Mouse (Mus musculus): ENCODE measurements at regions not wholly inside any gene's neighbourhood (a gene's known extent, or its start where the extent isn't known, plus 50 kb on each side); places are given as distances from the start of the nearest gene placed in this dataset.
A peak's percentile ranks its signal among the peaks of the same experiment; 100 is the strongest.

DNA sequence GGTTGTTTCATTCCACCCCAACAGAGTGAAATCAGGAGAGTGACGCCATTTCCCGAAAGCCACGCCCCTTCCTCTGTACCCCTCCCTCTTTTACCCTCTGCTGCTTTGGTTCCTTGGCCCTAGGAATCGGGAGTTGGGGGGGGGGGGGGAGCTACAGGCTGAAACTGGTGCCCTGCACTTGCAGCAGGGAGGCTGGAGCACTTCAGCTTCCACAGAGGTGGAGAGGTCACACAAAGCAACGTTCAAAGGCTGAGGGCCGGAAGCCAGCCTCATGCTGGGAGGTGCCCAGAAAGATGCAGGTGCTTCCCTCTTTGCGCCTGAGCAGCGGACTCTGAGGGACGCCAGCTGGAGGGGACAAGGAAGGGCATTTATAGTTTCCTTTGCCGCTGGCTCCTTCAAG lies 69.1 kb upstream of the Rapgef5 start:
- Histone ChIP-seq H3K27ac (peak overlapping the region; percentile 84), H3K9ac (no peak overlapping the region), H3K4me1 (peaks cover 39% of the 10 kb centered on the region), H3K4me2 (peak overlapping the region; percentile 43), H3K36me3 (no peaks in the 10 kb centered on the region), H3K27me3 (no peaks in the 10 kb centered on the region), H3K9me3 (no peaks in the 10 kb centered on the region), H3K4me3 (peak overlapping the region; percentile 3; the same call in 1 of the 2 replicates)
- WGBS: 7% methylated on average over 10 of the region's 10 CpGs
- peak; percentile 69; the same call in 1 of the 2 replicates for ATAC-seq (ENCODE audit: borderline replicate concordance, extremely low read depth, low FRiP score, low TSS enrichment)

DNA sequence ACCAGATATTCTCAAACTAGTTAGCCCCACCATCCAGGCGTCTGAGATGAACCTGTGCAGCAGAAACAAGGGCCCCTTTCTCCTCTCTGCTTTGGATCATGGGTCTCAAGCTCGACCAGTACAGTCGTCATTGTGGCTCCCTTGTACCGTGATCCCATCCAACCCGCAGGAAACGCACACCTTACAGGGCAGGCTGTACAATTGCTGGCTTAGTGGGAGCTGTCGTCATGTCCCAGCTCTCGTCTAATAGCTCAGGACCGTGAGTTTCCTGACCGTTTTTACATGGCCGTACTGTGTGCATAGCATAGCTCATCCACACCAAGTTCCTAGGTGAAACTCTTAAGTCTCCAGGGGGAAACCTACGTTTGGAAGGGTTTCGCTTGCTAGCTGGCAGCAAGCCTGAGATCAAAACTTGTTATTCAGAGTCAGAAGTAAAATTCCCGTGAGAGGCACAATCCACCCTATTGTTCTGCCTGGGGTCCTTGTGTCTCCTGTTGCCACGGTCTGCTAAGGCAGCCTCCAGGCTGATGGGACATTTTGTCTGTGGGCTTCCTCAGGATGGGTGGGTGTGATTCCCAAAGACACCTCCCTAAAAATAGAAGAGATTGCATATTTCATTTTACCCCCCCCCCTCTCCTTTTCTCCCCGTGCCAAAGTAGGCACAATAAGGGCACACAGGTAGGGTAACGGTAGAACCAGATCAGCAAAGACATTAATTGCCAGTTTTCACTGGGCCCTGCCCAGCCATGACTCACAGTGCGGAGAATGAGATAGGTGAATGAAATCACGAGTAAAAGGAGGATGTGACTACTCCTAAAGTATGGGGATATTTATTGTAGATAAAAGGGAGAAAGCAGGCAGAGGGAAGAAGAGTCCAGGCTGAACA lies 68.2 kb upstream of the Rapgef5 start:
- H3K27me3 ChIP-seq: no peaks in the 10 kb centered on the region
- peak overlapping the region; percentile 43 for H3K4me2 ChIP-seq
- H3K4me1 ChIP-seq: peaks cover 39% of the 10 kb centered on the region
- H3K9ac ChIP-seq: no peak overlapping the region
- no peaks in the 10 kb centered on the region for H3K9me3 ChIP-seq
- peak overlapping the region; percentile 84 for H3K27ac ChIP-seq
- no peaks in the 10 kb centered on the region for H3K36me3 ChIP-seq
- no peak overlapping the region for H3K4me3 ChIP-seq
- WGBS: 41% methylated on average over 19 of the region's 19 CpGs
- ATAC-seq (ENCODE audit: borderline replicate concordance, extremely low read depth, low FRiP score, low TSS enrichment): peak; percentile 29; the same call in 1 of the 2 replicates

DNA sequence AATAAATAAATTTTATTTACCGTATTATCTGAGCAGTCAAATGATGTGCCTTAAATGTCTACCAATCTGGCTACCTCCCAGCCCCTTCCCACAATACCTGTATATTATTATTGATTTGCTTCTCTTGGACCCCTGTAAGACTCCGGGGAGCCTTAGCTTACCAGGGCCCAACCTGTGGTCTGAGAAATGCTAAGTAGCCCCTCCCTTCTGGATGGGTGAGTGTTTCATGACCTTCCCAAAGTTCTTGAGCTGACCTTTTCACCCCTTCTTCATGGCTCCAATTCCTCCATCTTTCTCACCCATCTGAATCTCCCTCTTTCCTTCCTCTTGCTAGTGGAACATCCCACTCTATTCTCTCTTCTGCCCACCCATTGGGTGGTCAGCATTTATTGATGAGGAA lies 67.2 kb upstream of the Rapgef5 start:
- Histone ChIP-seq H3K9ac (no peak overlapping the region), H3K36me3 (no peaks in the 10 kb centered on the region), H3K4me3 (no peak overlapping the region), H3K27ac (no peak overlapping the region), H3K4me2 (no peak overlapping the region), H3K4me1 (peaks cover 39% of the 10 kb centered on the region), H3K9me3 (no peaks in the 10 kb centered on the region), H3K27me3 (no peaks in the 10 kb centered on the region)
- 96% methylated on average over 2 of the region's 2 CpGs for WGBS
- no peak for ATAC-seq (ENCODE audit: borderline replicate concordance, extremely low read depth, low FRiP score, low TSS enrichment)

DNA sequence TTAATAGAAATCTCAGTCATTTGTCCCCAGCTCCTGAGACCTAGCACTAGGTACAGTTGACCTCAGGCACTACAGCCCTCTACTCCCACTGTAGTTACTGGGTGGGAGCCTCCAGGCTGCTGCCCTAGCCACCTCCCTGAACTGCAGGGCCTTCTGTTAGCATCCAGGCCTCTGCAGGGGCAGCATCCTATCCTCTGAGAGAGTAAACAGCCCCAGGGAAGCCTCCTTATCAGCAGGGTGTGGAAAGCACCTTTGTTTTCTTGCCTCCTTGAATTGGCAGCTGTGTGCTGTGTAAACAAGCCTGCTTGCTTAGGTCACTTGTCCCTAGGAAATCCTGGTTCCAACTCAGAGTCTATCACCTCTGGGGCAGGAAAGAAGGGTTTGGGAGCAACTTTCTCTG lies 66.2 kb upstream of the Rapgef5 start:
- no peaks in the 10 kb centered on the region for H3K27me3 ChIP-seq
- H3K4me3 ChIP-seq: no peak overlapping the region
- no peaks in the 10 kb centered on the region for H3K9me3 ChIP-seq
- H3K4me1 ChIP-seq: peaks cover 39% of the 10 kb centered on the region
- H3K36me3 ChIP-seq: no peaks in the 10 kb centered on the region
- no peak for ATAC-seq (ENCODE audit: borderline replicate concordance, extremely low read depth, low FRiP score, low TSS enrichment)
- H3K27ac ChIP-seq: peak overlapping the region; percentile 44; the same call in 1 of the 2 replicates
- H3K9ac ChIP-seq: no peak overlapping the region
- no peak overlapping the region for H3K4me2 ChIP-seq

DNA sequence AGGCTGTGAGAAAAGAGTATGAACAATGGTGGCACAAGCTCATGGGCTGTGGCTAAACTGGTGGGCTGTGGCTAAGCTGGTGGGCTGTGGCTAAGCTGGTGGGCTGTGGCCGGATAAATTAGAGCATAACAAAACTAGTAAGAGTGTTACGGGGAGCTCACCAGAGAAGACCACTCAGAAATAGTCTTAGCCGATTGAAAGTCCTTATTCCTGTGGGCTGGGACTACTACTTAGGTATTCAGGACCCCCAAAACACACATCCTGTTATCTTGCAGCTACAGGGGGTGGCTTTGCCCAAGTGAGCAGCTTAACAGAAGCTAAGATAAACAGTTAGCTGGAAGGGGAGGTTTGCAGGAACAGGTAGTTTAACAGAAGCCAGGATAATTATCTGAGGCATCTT lies 65.4 kb upstream of the Rapgef5 start:
- Histone ChIP-seq H3K4me1 (peaks cover 39% of the 10 kb centered on the region), H3K27me3 (no peaks in the 10 kb centered on the region), H3K9me3 (no peaks in the 10 kb centered on the region), H3K36me3 (no peaks in the 10 kb centered on the region), H3K4me2 (no peak overlapping the region), H3K9ac (no peak overlapping the region), H3K4me3 (no peak overlapping the region), H3K27ac (peak overlapping the region; percentile 17; the same call in 1 of the 2 replicates)
- WGBS: 52% methylated on average over 3 of the region's 3 CpGs
- no peak for ATAC-seq (ENCODE audit: borderline replicate concordance, extremely low read depth, low FRiP score, low TSS enrichment)

DNA sequence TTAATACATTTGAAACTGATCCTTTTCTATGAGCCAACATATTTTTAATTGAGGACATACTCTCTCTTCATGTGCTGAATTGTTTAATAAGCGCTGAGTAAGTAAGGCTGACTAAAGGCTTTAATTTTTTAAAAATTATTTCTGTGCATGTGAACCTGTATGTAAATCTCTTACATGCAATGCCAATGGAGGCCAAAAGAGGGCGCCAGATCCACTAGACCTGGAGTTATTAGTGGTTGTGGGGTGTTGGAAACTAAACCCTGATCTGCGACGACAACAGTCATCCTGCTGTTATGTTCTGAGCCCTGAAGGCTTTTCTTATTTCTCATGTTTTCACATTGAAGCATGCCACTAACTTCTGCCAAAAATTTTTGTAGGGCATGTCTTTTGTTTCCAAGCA lies 64.8 kb upstream of the Rapgef5 start:
- H3K36me3 ChIP-seq: no peaks in the 10 kb centered on the region
- WGBS: 57% methylated on average over 4 of the region's 4 CpGs
- no peak for ATAC-seq (ENCODE audit: borderline replicate concordance, extremely low read depth, low FRiP score, low TSS enrichment)
- H3K9ac ChIP-seq: no peak overlapping the region
- H3K9me3 ChIP-seq: no peaks in the 10 kb centered on the region
- H3K27ac ChIP-seq: no peak overlapping the region
- no peaks in the 10 kb centered on the region for H3K27me3 ChIP-seq
- no peak overlapping the region for H3K4me3 ChIP-seq
- H3K4me1 ChIP-seq: peaks cover 38% of the 10 kb centered on the region
- no peak overlapping the region for H3K4me2 ChIP-seq

DNA sequence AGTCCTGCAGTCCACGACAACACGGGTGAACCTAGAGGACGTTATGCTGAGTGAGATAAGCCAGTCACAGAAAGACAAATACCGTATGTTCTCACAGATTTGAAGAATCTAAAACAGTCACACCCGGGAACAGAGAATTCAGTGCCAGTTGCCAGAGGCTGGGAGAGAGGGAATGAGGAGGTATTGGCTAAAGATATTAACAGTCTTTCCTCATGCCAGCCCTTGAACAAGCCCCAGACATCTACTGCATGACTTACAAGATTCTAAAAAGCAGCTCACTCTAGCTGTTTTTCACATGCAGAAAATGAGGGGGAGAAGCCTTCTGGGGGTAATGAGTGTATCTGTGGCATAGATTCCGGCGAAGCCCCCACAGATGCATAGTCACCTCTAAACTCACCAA lies 60.5 kb upstream of the Rapgef5 start:
- no peaks in the 10 kb centered on the region for H3K9me3 ChIP-seq

DNA sequence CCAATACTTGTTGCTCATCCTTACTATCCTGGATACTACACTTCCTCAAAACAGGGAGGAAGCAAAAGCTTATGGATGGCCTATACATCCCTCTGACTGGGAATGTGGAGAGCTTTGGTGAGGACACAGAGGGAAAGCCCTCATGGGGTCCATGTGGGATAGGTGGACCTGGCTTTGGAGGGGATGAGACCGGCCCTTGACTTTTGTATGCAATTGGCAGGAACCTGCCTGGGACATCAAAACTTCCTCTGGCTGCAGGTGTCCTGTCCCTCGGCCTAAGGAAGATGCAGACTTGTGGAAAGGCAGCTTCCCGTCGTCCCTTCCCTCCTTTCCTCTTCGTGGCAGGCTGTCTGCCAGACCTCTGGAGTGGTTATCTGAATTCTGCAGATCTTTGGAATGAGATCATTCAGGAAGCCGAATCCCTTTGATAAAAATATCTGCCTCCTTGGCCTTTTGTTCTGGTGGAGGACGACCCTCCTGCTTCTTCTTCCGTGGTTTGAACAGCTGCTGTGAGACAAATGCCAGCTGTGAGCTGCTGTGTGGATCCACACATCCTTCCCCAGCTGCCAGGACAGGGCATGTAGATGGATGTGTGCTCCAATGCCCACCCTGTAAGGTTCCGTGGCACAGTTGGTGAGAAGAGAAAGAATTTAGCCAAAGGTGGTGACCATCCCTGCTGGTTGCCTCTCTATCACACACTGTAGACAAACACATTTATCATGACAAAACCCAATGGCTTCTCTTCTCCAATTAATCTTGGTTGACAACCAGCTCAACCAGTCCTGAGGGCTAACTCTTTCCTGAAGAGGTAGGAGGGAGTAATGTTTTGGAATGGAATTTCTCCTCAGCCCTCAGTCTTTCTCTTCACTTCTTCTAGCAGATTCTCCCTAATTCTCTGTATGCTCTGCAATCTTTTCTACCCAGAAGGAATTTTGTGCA lies 57.9 kb upstream of the Rapgef5 start:
- no peak overlapping the region for H3K9ac ChIP-seq
- H3K4me2 ChIP-seq: no peak overlapping the region
- H3K4me3 ChIP-seq: no peak overlapping the region
- peak; percentile 86 for ATAC-seq (ENCODE audit: borderline replicate concordance, extremely low read depth, low FRiP score, low TSS enrichment)
- H3K9me3 ChIP-seq: no peaks in the 10 kb centered on the region
- no peaks in the 10 kb centered on the region for H3K27me3 ChIP-seq
- peaks cover 15% of the 10 kb centered on the region; the same call in 1 of the 2 replicates for H3K4me1 ChIP-seq
- H3K36me3 ChIP-seq: no peaks in the 10 kb centered on the region
- peak overlapping the region; percentile 54 for H3K27ac ChIP-seq
- 13% methylated on average over 9 of the region's 9 CpGs for WGBS

More for the DNA sequence above, 60.5 kb upstream of the Rapgef5 start:
- no peaks in the 10 kb centered on the region for H3K27me3 ChIP-seq
- no peak overlapping the region for H3K4me3 ChIP-seq
- H3K27ac ChIP-seq: no peak overlapping the region
- WGBS: 46% methylated on average over 7 of the region's 7 CpGs
- no peaks in the 10 kb centered on the region for H3K36me3 ChIP-seq
- H3K4me1 ChIP-seq: peaks cover 18% of the 10 kb centered on the region
- H3K4me2 ChIP-seq: no peak overlapping the region
- no peak overlapping the region for H3K9ac ChIP-seq
- no peak for ATAC-seq (ENCODE audit: borderline replicate concordance, extremely low read depth, low FRiP score, low TSS enrichment)

DNA sequence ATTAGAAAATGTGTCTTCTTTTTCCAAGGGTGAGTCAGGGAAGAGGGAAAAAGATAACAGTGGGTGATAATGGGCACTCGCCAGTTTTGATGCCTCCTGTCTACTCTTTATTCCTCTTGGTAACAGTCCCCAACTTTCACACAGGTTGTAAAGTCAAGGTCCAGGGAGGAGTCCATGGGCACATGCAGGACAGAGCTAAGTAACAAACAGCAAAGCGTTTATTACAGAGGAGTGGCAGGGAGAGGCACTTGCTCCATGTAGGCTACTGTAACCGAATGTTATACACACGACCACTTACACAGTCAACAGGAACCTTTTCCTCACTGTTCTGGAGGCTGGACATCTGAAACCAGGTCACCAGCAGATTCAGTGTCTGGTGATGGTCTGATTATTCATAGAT lies 56.7 kb upstream of the Rapgef5 start:
- no peak overlapping the region for H3K27ac ChIP-seq
- 75% methylated on average over 4 of the region's 4 CpGs for WGBS
- H3K9ac ChIP-seq: no peak overlapping the region
- H3K9me3 ChIP-seq: no peaks in the 10 kb centered on the region
- H3K27me3 ChIP-seq: no peaks in the 10 kb centered on the region
- no peak overlapping the region for H3K4me3 ChIP-seq
- ATAC-seq (ENCODE audit: borderline replicate concordance, extremely low read depth, low FRiP score, low TSS enrichment): no peak
- no peaks in the 10 kb centered on the region for H3K36me3 ChIP-seq
- H3K4me2 ChIP-seq: no peak overlapping the region
- H3K4me1 ChIP-seq: peaks cover 15% of the 10 kb centered on the region; the same call in 1 of the 2 replicates

DNA sequence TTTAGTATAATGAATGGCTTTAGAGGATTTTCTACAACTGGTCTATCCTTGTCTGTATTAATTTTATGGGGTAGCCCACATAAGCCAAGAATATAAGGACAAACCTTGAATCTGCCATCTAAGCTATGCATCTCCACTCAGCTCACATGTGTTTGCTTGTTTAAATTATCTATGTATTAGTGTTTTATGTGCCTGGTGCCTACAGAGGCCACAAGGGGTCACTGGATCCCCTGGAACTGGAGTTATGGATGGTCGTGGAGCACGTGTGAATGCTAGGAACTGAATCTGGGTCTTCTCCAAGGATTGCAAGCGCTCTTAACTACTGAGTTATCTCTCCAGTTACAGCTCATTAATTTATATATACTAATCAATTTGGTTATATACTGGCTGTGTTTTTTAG lies 51.1 kb upstream of the Rapgef5 start:
- WGBS: 51% methylated on average over 3 of the region's 3 CpGs
- Histone ChIP-seq H3K9me3 (no peaks in the 10 kb centered on the region), H3K27ac (no peak overlapping the region), H3K27me3 (no peaks in the 10 kb centered on the region), H3K36me3 (no peaks in the 10 kb centered on the region), H3K4me1 (peaks cover 3% of the 10 kb centered on the region; the same call in 1 of the 2 replicates), H3K9ac (no peak overlapping the region), H3K4me3 (no peak overlapping the region), H3K4me2 (no peak overlapping the region)
- no peak for ATAC-seq (ENCODE audit: borderline replicate concordance, extremely low read depth, low FRiP score, low TSS enrichment)

DNA sequence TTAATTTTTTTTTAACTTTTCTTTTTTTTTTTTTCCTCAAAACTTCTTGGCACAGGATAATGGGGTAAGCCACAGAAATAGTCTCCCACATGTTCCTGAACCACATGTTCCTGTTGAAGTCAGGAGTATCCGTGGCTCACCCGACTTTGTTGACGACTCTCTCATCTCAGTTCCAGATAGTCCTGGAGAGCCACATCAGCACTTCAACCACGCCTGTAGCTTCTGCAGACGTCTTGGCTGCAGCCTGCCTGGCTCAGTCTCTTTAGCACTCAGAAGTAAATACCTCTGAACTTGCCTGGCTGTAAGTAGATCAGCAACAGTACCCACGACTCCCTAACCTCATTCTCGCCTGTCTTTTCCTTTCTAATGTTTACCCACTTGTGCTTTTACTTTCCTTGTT lies 50.3 kb upstream of the Rapgef5 start:
- H3K4me2 ChIP-seq: no peak overlapping the region
- H3K4me1 ChIP-seq: peaks cover 3% of the 10 kb centered on the region; the same call in 1 of the 2 replicates
- H3K27ac ChIP-seq: no peak overlapping the region
- H3K4me3 ChIP-seq: no peak overlapping the region
- no peak for ATAC-seq (ENCODE audit: borderline replicate concordance, extremely low read depth, low FRiP score, low TSS enrichment)
- no peak overlapping the region for H3K9ac ChIP-seq
- no peaks in the 10 kb centered on the region for H3K27me3 ChIP-seq
- 21% methylated on average over 7 of the region's 7 CpGs for WGBS
- no peaks in the 10 kb centered on the region for H3K9me3 ChIP-seq
- H3K36me3 ChIP-seq: no peaks in the 10 kb centered on the region

All from lung, embryonic 15.5 days (tissue).